Mouse (Mus musculus) layer of hippocampus, adult 8-10 months (tissue): ENCODE data around the gene Tgm1. TPM values are rescaled to one million over a fixed set of nuclear protein-coding genes. Genes with fewer than 3 reads are reported as not detected.

Experiments
- DNase-seq, 2 experiments: peaks; one replicate each; pipeline ENCODE4 v3.0.0; 2022; ENCODE audit warnings: low spot score in 2 of 2
- total RNA-seq, 4 experiments: library from RNA; stranded (reverse); gene quantifications; 2 replicates each; pipeline ENCODE4 v1.2.4; 2022

Tgm1 gene
- total RNA-seq = 1 to 10 TPM in 2 of 4 experiments, not detected in 2; 5.4 to 8.2 TPM

- DNase-seq = no peak
These were observed at the start of gene Tgm1 for GRCm38 (mm10) chr14:55713729-55714122. TSS of gene Tgm1 (minus strand) at chr14:55713926.

- DNase-seq = no peak
These were observed 49.4 kb upstream of the Tgm1 start for GRCm38 (mm10) chr14:55763166-55763565.

- no peak for DNase-seq
These were observed 48.5 kb upstream of the Tgm1 start for GRCm38 (mm10) chr14:55762001-55762821.

- no peak for DNase-seq
These were observed 47.4 kb upstream of the Tgm1 start, which contains the start of gene Ltb4r2 for GRCm38 (mm10) chr14:55761163-55761562. TSS of gene Ltb4r2 (plus strand) at chr14:55761428.

- peak; percentile 59 to 87 for DNase-seq
These were observed 46.4 kb upstream of the Tgm1 start for GRCm38 (mm10) chr14:55760156-55760555.

GRCm38 (mm10) chr14:55758363-55758784, 44.6 kb upstream of the Tgm1 start, which contains the start of gene Cideb:
TSS of gene Cideb (minus strand) at chr14:55758458.
- peak in 1 of 2 experiments; percentile 23 for DNase-seq

- no peak for DNase-seq
These were observed 43.8 kb upstream of the Tgm1 start for GRCm38 (mm10) chr14:55757566-55757965.

- DNase-seq = no peak
These were observed 33.5 kb upstream of the Tgm1 start for GRCm38 (mm10) chr14:55747051-55747847.

- no peak for DNase-seq
These were observed 32.1 kb upstream of the Tgm1 start for GRCm38 (mm10) chr14:55745861-55746237.

- DNase-seq = peak; percentile 75 to 79
These were observed 31.6 kb upstream of the Tgm1 start, which contains the start of the genes Dhrs1 and Nop9 for GRCm38 (mm10) chr14:55745180-55745860. TSS of gene Dhrs1 (minus strand) at chr14:55745690. TSS of gene Nop9 (plus strand) at chr14:55745693.

GRCm38 (mm10) chr14:55743711-55744110, 30.0 kb upstream of the Tgm1 start:
- DNase-seq = peak; percentile 59 to 89

GRCm38 (mm10) chr14:55737086-55737687, 23.5 kb upstream of the Tgm1 start:
- DNase-seq = no peak

- no peak for DNase-seq
These were observed 22.0 kb upstream of the Tgm1 start for GRCm38 (mm10) chr14:55735758-55736157.

- no peak for DNase-seq
These were observed 21.6 kb upstream of the Tgm1 start for GRCm38 (mm10) chr14:55735334-55735733.

GRCm38 (mm10) chr14:55734869-55735268, 21.1 kb upstream of the Tgm1 start:
- no peak for DNase-seq

GRCm38 (mm10) chr14:55733889-55734288, 20.2 kb upstream of the Tgm1 start:
- no peak for DNase-seq

GRCm38 (mm10) chr14:55730531-55731032, 16.9 kb upstream of the Tgm1 start:
- peak; percentile 35 to 44 for DNase-seq

GRCm38 (mm10) chr14:55730116-55730515, 16.4 kb upstream of the Tgm1 start:
- DNase-seq = no peak

- no peak for DNase-seq
These were observed 14.4 kb upstream of the Tgm1 start for GRCm38 (mm10) chr14:55727889-55728685.

- DNase-seq = no peak
These were observed 12.5 kb upstream of the Tgm1 start for GRCm38 (mm10) chr14:55726261-55726660.
